Mouse (Mus musculus) embryonic fibroblast, embryonic 13.5 days (primary cell): ENCODE results near the gene Lcp1.

Source experiments
- CTCF ChIP-seq: IDR thresholded peaks from 2 replicates; pipeline ENCODE4 v1.5.1; 2011; ENCODE audit warnings: mild to moderate bottlenecking, control low read depth, low read length, moderate library complexity, borderline replicate concordance; ENCODE audit not compliant: insufficient read depth
- POLR2A ChIP-seq: IDR thresholded peaks from 2 replicates; pipeline ENCODE4 v1.6.1; 2011; ENCODE audit warnings: low read depth, mild to moderate bottlenecking, control low read depth, low read length, moderate library complexity

GRCm38 (mm10) chr14:75138503-75138902, 7.6 kb downstream of the Lcp1 start:
- TF ChIP-seq CTCF (no peak), POLR2A (no peak)
